Mouse (Mus musculus) gonadal fat pad, adult 2 months (tissue): ENCODE results near the gene Gpr152. TPM values are rescaled to one million over a fixed set of nuclear protein-coding genes. Genes with fewer than 3 reads are reported as not detected.

Experiments
- DNase-seq: peaks from one replicate; pipeline ENCODE4 v3.0.0-alpha.2; 2012; ENCODE audit warnings: low read depth
- polyA plus RNA-seq: library from polyadenylated mRNA; depleted of rRNA; stranded (reverse); fragments of >200 nt; gene quantifications from 2 replicates; pipeline ENCODE4 v1.2.3, GENCODE M21; 2012; rRNA removed

Gpr152 gene
- 0.20 and 0.39 TPM in 2 replicates for polyA plus RNA-seq

GRCm38 (mm10) chr19:4139446-4139845 lies at the start of gene Gpr152:
Gene Gpr152, plus strand, starts transcription at chr19:4139787.
- no peak for DNase-seq

GRCm38 (mm10) chr19:4090446-4090845 lies 49.1 kb upstream of the Gpr152 start:
- no peak for DNase-seq

- DNase-seq: no peak
Measured at GRCm38 (mm10) chr19:4091383-4091782, 48.2 kb upstream of the Gpr152 start.

- DNase-seq: no peak
Measured at GRCm38 (mm10) chr19:4092750-4093149, 46.8 kb upstream of the Gpr152 start.

GRCm38 (mm10) chr19:4093772-4094171 lies 45.8 kb upstream of the Gpr152 start:
- DNase-seq: no peak

GRCm38 (mm10) chr19:4094348-4094747 lies 45.2 kb upstream of the Gpr152 start:
- DNase-seq: no peak

GRCm38 (mm10) chr19:4094774-4095303 lies 44.7 kb upstream of the Gpr152 start:
- no peak for DNase-seq

GRCm38 (mm10) chr19:4095802-4096201 lies 43.8 kb upstream of the Gpr152 start:
- DNase-seq: no peak

GRCm38 (mm10) chr19:4096642-4097440 lies 42.7 kb upstream of the Gpr152 start, which contains the start of gene Cdk2ap2:
Gene Cdk2ap2, plus strand, starts transcription at chr19:4097182.
- peak; percentile 75 for DNase-seq

- DNase-seq: peak; percentile 65
Measured at GRCm38 (mm10) chr19:4097441-4097825, 42.2 kb upstream of the Gpr152 start.

- no peak for DNase-seq
Measured at GRCm38 (mm10) chr19:4098426-4098825, 41.2 kb upstream of the Gpr152 start.

- DNase-seq: peak; percentile 37
Measured at GRCm38 (mm10) chr19:4099056-4099455, 40.5 kb upstream of the Gpr152 start.

GRCm38 (mm10) chr19:4099837-4100717 lies 39.5 kb upstream of the Gpr152 start, which contains the start of gene Pitpnm1:
Gene Pitpnm1, plus strand, starts transcription at chr19:4099998.
- no peak for DNase-seq

- no peak for DNase-seq
Measured at GRCm38 (mm10) chr19:4100718-4101261, 38.8 kb upstream of the Gpr152 start.

GRCm38 (mm10) chr19:4101466-4101865 lies 38.1 kb upstream of the Gpr152 start:
- no peak for DNase-seq

GRCm38 (mm10) chr19:4102049-4102448 lies 37.5 kb upstream of the Gpr152 start:
- no peak for DNase-seq

- no peak for DNase-seq
Measured at GRCm38 (mm10) chr19:4102626-4103025, 37.0 kb upstream of the Gpr152 start.

GRCm38 (mm10) chr19:4103294-4103693 lies 36.3 kb upstream of the Gpr152 start:
- no peak for DNase-seq

- DNase-seq: no peak
Measured at GRCm38 (mm10) chr19:4103792-4104191, 35.8 kb upstream of the Gpr152 start.

GRCm38 (mm10) chr19:4104675-4105194 lies 34.9 kb upstream of the Gpr152 start:
- no peak for DNase-seq

- no peak for DNase-seq
Measured at GRCm38 (mm10) chr19:4106654-4107053, 32.9 kb upstream of the Gpr152 start.

- DNase-seq: no peak
Measured at GRCm38 (mm10) chr19:4108535-4108934, 31.1 kb upstream of the Gpr152 start.
